ENCODE assay signal across 12 mouse cellular contexts in the genomic region with DNA sequence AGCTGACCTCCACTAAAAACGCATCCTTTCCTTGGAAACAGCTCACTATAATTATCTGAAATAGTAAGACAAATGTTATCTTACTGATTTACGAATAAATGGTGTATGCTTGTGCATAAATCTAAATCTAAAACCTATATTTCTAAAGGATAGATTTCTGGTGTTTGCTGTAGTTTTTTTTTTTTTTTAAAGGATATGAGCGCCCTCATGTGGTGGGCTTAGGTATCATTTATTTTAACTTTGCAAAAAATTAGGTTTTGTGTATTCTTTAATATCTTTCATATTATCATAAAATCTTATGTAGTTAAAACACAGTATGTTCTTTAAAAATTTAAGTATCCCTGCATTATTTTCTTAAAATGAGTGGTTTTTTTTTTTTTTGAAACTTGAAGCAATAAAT. TPM values are rescaled to one million over a fixed set of nuclear protein-coding genes. Genes with fewer than 3 reads are reported as not detected.
DNase-seq lines count a peak whose midpoint lies in the region; ATAC-seq and TF ChIP-seq lines count a peak whose summit lies in the region.
"Had no signal": no experiment of that assay in that cellular context is flagged by ENCODE, and none has a peak within 500 bp of the region (broad histone marks: within the 10 kb centered on the region; RNA-seq: fewer than 3 reads in every experiment).

No protein-coding gene starts in this region.

- TF ChIP-seq EP300 in stomach, postnatal 0 days (optimal IDR thresholded peaks at IDR 0.05): no peak

- no peak overlapping the region for H3K27ac ChIP-seq in hindbrain, embryonic 14.5 days
- H3K27ac ChIP-seq in hindbrain, embryonic 16.5 days (ENCODE audit: low read depth, low read length): no peak overlapping the region
- no peak overlapping the region for H3K27ac ChIP-seq in midbrain, postnatal 0 days (ENCODE audit: low read depth, low read length)
- no peak overlapping the region for H3K27ac ChIP-seq in midbrain, embryonic 10.5 days (replicated peaks)
- no peak overlapping the region for H3K27ac ChIP-seq in stomach, postnatal 0 days (replicated peaks)
- H3K27ac ChIP-seq: heart, embryonic 10.5 days had no signal

- DNase-seq in hindbrain, embryonic 14.5 days (ENCODE audit: low spot score): peak; percentile 25
- DNase-seq in midbrain, postnatal 0 days (ENCODE audit: low spot score): no peak
- no peak for DNase-seq in midbrain, embryonic 10.5 days (ENCODE audit: low spot score)
- DNase-seq in adipocyte (ENCODE audit: low spot score): peak; percentile 25
- no peak for DNase-seq in stomach, postnatal 0 days (ENCODE audit: low spot score)
- DNase-seq in right cerebral cortex, adult 18-20 months: no peak
- DNase-seq in cerebellum, adult 9-11 months: no peak
- DNase-seq: adrenal gland, postnatal 25 days; cerebellum, adult 2 months; lung, postnatal 10 days had no signal

- H3K36me3 ChIP-seq in hindbrain, embryonic 14.5 days (replicated peaks; ENCODE audit: control insufficient read depth, insufficient read depth): peaks cover 55% of the 10 kb centered on the region
- peaks cover 14% of the 10 kb centered on the region for H3K36me3 ChIP-seq in hindbrain, embryonic 16.5 days (ENCODE audit: control insufficient read depth, insufficient read depth, low read length)
- H3K36me3 ChIP-seq in midbrain, postnatal 0 days (ENCODE audit: insufficient read depth, low read length): peaks cover 10% of the 10 kb centered on the region; the same call in 1 of the 2 replicates
- H3K36me3 ChIP-seq in midbrain, embryonic 10.5 days: peaks cover 45% of the 10 kb centered on the region
- peaks cover 3% of the 10 kb centered on the region for H3K36me3 ChIP-seq in stomach, postnatal 0 days (ENCODE audit: control insufficient read depth, insufficient read depth, low read length)

- no peak overlapping the region for H3K9ac ChIP-seq in hindbrain, embryonic 14.5 days
- H3K9ac ChIP-seq in hindbrain, embryonic 16.5 days (ENCODE audit: low read depth, low read length): no peak overlapping the region
- H3K9ac ChIP-seq in midbrain, postnatal 0 days (replicated peaks; ENCODE audit: low read length, poor library complexity, severe bottlenecking): no peak overlapping the region
- H3K9ac ChIP-seq in stomach, postnatal 0 days (ENCODE audit: low read length): no peak overlapping the region

- no peak for ATAC-seq in hindbrain, embryonic 14.5 days (ENCODE audit: low FRiP score)
- ATAC-seq in hindbrain, embryonic 16.5 days: no peak
- no peak for ATAC-seq in midbrain, postnatal 0 days (ENCODE audit: low FRiP score)
- ATAC-seq in stomach, postnatal 0 days (ENCODE audit: low FRiP score, low TSS enrichment): no peak

- no peaks in the 10 kb centered on the region for H3K9me3 ChIP-seq in hindbrain, embryonic 14.5 days (ENCODE audit: control insufficient read depth, low read length)
- H3K9me3 ChIP-seq in hindbrain, embryonic 16.5 days (ENCODE audit: control insufficient read depth, low read length): no peaks in the 10 kb centered on the region
- H3K9me3 ChIP-seq in midbrain, postnatal 0 days (ENCODE audit: low read length): no peaks in the 10 kb centered on the region
- no peaks in the 10 kb centered on the region for H3K9me3 ChIP-seq in midbrain, embryonic 10.5 days (replicated peaks)
- no peaks in the 10 kb centered on the region for H3K9me3 ChIP-seq in stomach, postnatal 0 days (ENCODE audit: control insufficient read depth, low read length)
- H3K9me3 ChIP-seq: heart, embryonic 10.5 days had no signal

- peak; percentile 66 for TF ChIP-seq CTCF in midbrain, postnatal 0 days (IDR thresholded peaks at IDR 0.05)
- TF ChIP-seq CTCF in stomach, postnatal 0 days (IDR thresholded peaks at IDR 0.05; ENCODE audit: low read depth): peak; percentile 64

- no peak overlapping the region for H3K4me2 ChIP-seq in hindbrain, embryonic 14.5 days (replicated peaks)
- H3K4me2 ChIP-seq in hindbrain, embryonic 16.5 days (ENCODE audit: low read length): no peak overlapping the region
- H3K4me2 ChIP-seq in midbrain, postnatal 0 days (ENCODE audit: low read depth, low read length, poor library complexity, severe bottlenecking): no peak overlapping the region
- H3K4me2 ChIP-seq in stomach, postnatal 0 days (replicated peaks; ENCODE audit: low read depth): no peak overlapping the region

- no peak overlapping the region for H3K4me3 ChIP-seq in hindbrain, embryonic 14.5 days (replicated peaks; ENCODE audit: low read length)
- no peak overlapping the region for H3K4me3 ChIP-seq in hindbrain, embryonic 16.5 days (ENCODE audit: low read length)
- no peak overlapping the region for H3K4me3 ChIP-seq in midbrain, postnatal 0 days (ENCODE audit: low read depth, low read length)
- H3K4me3 ChIP-seq in midbrain, embryonic 10.5 days: no peak overlapping the region
- H3K4me3 ChIP-seq in stomach, postnatal 0 days (ENCODE audit: low read depth, low read length): no peak overlapping the region
- H3K4me3 ChIP-seq: heart, embryonic 10.5 days had no signal

- 60% methylated on average over 3 of the region's 3 CpGs for WGBS in hindbrain, embryonic 14.5 days
- 54% methylated on average over 3 of the region's 3 CpGs for WGBS in hindbrain, embryonic 16.5 days
- 50% methylated on average over 3 of the region's 3 CpGs for WGBS in midbrain, postnatal 0 days
- WGBS in midbrain, embryonic 10.5 days: 59% methylated on average over 3 of the region's 3 CpGs
- 50% methylated on average over 3 of the region's 3 CpGs for WGBS in stomach, postnatal 0 days

- no peaks in the 10 kb centered on the region for H3K4me1 ChIP-seq in hindbrain, embryonic 14.5 days (replicated peaks; ENCODE audit: control insufficient read depth, insufficient read depth, low read length)
- no peaks in the 10 kb centered on the region for H3K4me1 ChIP-seq in hindbrain, embryonic 16.5 days (ENCODE audit: control insufficient read depth, insufficient read depth, low read depth, low read length)
- no peaks in the 10 kb centered on the region for H3K4me1 ChIP-seq in midbrain, postnatal 0 days (ENCODE audit: insufficient read depth, low read length)
- no peaks in the 10 kb centered on the region for H3K4me1 ChIP-seq in midbrain, embryonic 10.5 days
- H3K4me1 ChIP-seq in stomach, postnatal 0 days (replicated peaks; ENCODE audit: control insufficient read depth, insufficient read depth): no peaks in the 10 kb centered on the region
- H3K4me1 ChIP-seq: heart, embryonic 10.5 days had no signal

- no peaks in the 10 kb centered on the region for H3K27me3 ChIP-seq in hindbrain, embryonic 14.5 days (ENCODE audit: control insufficient read depth, insufficient read depth, low read length)
- no peaks in the 10 kb centered on the region for H3K27me3 ChIP-seq in hindbrain, embryonic 16.5 days (replicated peaks; ENCODE audit: control insufficient read depth, insufficient read depth, low read length)
- no peaks in the 10 kb centered on the region for H3K27me3 ChIP-seq in midbrain, postnatal 0 days (ENCODE audit: insufficient read depth, low read length)
- no peaks in the 10 kb centered on the region for H3K27me3 ChIP-seq in midbrain, embryonic 10.5 days (ENCODE audit: low read depth, poor library complexity, severe bottlenecking)
- no peaks in the 10 kb centered on the region for H3K27me3 ChIP-seq in stomach, postnatal 0 days (ENCODE audit: control insufficient read depth, insufficient read depth, low read length)

RNA-seq across cellular contexts. Expression of a gene that starts 12.1 kb away (rescaled TPM):
- polyA plus RNA-seq in hindbrain, embryonic 14.5 days (2014; fragmentation: Nextera tagmentation; extraction: Ambion mirVana): 9.9 and 14.3 TPM in 2 replicates
- 9.0 and 11.3 TPM in 2 replicates for polyA plus RNA-seq in hindbrain, embryonic 16.5 days (2015; fragmentation: Nextera tagmentation; extraction: Ambion mirVana)
- total RNA-seq in midbrain, postnatal 0 days (2014; rRNA removed): 20.1 and 30.8 TPM in 2 replicates
- 5.6 and 6.2 TPM in 2 replicates for polyA plus RNA-seq in midbrain, postnatal 0 days (2015; fragmentation: Nextera tagmentation; extraction: Ambion mirVana)
- polyA plus RNA-seq in midbrain, embryonic 10.5 days (2016; fragmentation: Nextera tagmentation; extraction: Ambion mirVana): 17.4 and 19.1 TPM in 2 replicates
- polyA plus RNA-seq in stomach, postnatal 0 days (2015; fragmentation: Nextera tagmentation; extraction: Ambion mirVana): 7.6 TPM in 2 replicates

RNA-seq across cellular contexts. Expression of a gene that starts 12.3 kb away (rescaled TPM):
- 6.2 and 7.4 TPM in 2 replicates for polyA plus RNA-seq in hindbrain, embryonic 14.5 days (2014; fragmentation: Nextera tagmentation; extraction: Ambion mirVana)
- polyA plus RNA-seq in hindbrain, embryonic 16.5 days (2015; fragmentation: Nextera tagmentation; extraction: Ambion mirVana): 5.8 and 6.3 TPM in 2 replicates
- 3.9 and 5.3 TPM in 2 replicates for total RNA-seq in midbrain, postnatal 0 days (2014; rRNA removed)
- 4.7 and 5.1 TPM in 2 replicates for polyA plus RNA-seq in midbrain, postnatal 0 days (2015; fragmentation: Nextera tagmentation; extraction: Ambion mirVana)
- polyA plus RNA-seq in midbrain, embryonic 10.5 days (2016; fragmentation: Nextera tagmentation; extraction: Ambion mirVana): 5.0 and 5.8 TPM in 2 replicates
- polyA plus RNA-seq in stomach, postnatal 0 days (2015; fragmentation: Nextera tagmentation; extraction: Ambion mirVana): 2.0 and 2.1 TPM in 2 replicates

Comparison
In these comparisons a context has a peak if more than half of its experiments do, and no peak if none do; other contexts are left out.
1. DNase-seq: peak in hindbrain, embryonic 14.5 days (single experiment) and adipocyte (single experiment); none in midbrain, postnatal 0 days (single experiment), midbrain, embryonic 10.5 days (single experiment), stomach, postnatal 0 days (single experiment), right cerebral cortex, adult 18-20 months (single experiment) and cerebellum, adult 9-11 months (single experiment).